Mouse (Mus musculus) left cerebral cortex, adult 18-20 months (tissue): ENCODE measurements around the gene Ociad2. TPM values are rescaled to one million over a fixed set of nuclear protein-coding genes. Genes with fewer than 3 reads are reported as not detected.

ENCODE experiments used
- DNase-seq, 2 experiments: peaks; one replicate each; pipeline ENCODE4 v3.0.0; 2021 to 2022; ENCODE audit warnings: low spot score in 2 of 2, mixed read lengths in 1 of 2
- total RNA-seq, 2 experiments: library from RNA; stranded (reverse); gene quantifications; 2 replicates each; pipeline ENCODE4 v1.2.3; 2021

Gene Ociad2
- total RNA-seq, 2 experiments from 2014 or later = 113 to 133 TPM

- DNase-seq = no peak
These were observed 31.3 kb downstream of the Ociad2 start for GRCm38 (mm10) chr5:73309496-73309895.

GRCm38 (mm10) chr5:73307297-73307696 lies 33.5 kb downstream of the Ociad2 start:
- no peak for DNase-seq

GRCm38 (mm10) chr5:73306486-73306885 lies 34.3 kb downstream of the Ociad2 start:
- DNase-seq = no peak

GRCm38 (mm10) chr5:73304507-73304906 lies 36.3 kb downstream of the Ociad2 start:
- no peak for DNase-seq

GRCm38 (mm10) chr5:73301601-73302307 lies 39.1 kb downstream of the Ociad2 start:
- DNase-seq = no peak

GRCm38 (mm10) chr5:73295916-73296315 lies 44.9 kb downstream of the Ociad2 start:
- DNase-seq = no peak

GRCm38 (mm10) chr5:73295016-73295415 lies 45.8 kb downstream of the Ociad2 start:
- no peak for DNase-seq

GRCm38 (mm10) chr5:73293458-73293827 lies 47.4 kb downstream of the Ociad2 start:
- DNase-seq = no peak

GRCm38 (mm10) chr5:73292502-73293457 lies 48.0 kb downstream of the Ociad2 start, which contains the start of gene Ociad1:
Ociad1 (plus strand) TSS chr5:73292784.
- peak; percentile 93 to 96 for DNase-seq

GRCm38 (mm10) chr5:73289900-73290299 lies 50.9 kb downstream of the Ociad2 start:
- DNase-seq = no peak

GRCm38 (mm10) chr5:73286603-73287002 lies 54.2 kb downstream of the Ociad2 start:
- DNase-seq = no peak

- DNase-seq = no peak
These were observed 55.3 kb downstream of the Ociad2 start for GRCm38 (mm10) chr5:73285470-73285978.

GRCm38 (mm10) chr5:73284046-73284445 lies 56.8 kb downstream of the Ociad2 start:
- no peak for DNase-seq

GRCm38 (mm10) chr5:73280567-73280850 lies 60.3 kb downstream of the Ociad2 start:
- DNase-seq = no peak

GRCm38 (mm10) chr5:73279732-73280566 lies 60.9 kb downstream of the Ociad2 start:
- no peak for DNase-seq

GRCm38 (mm10) chr5:73279190-73279589 lies 61.6 kb downstream of the Ociad2 start:
- no peak for DNase-seq

GRCm38 (mm10) chr5:73274941-73275340 lies 65.9 kb downstream of the Ociad2 start:
- DNase-seq = no peak

- no peak for DNase-seq
These were observed 67.7 kb downstream of the Ociad2 start for GRCm38 (mm10) chr5:73273171-73273570.
